16 mouse cellular contexts compared by ENCODE assay signal in the genomic region with DNA sequence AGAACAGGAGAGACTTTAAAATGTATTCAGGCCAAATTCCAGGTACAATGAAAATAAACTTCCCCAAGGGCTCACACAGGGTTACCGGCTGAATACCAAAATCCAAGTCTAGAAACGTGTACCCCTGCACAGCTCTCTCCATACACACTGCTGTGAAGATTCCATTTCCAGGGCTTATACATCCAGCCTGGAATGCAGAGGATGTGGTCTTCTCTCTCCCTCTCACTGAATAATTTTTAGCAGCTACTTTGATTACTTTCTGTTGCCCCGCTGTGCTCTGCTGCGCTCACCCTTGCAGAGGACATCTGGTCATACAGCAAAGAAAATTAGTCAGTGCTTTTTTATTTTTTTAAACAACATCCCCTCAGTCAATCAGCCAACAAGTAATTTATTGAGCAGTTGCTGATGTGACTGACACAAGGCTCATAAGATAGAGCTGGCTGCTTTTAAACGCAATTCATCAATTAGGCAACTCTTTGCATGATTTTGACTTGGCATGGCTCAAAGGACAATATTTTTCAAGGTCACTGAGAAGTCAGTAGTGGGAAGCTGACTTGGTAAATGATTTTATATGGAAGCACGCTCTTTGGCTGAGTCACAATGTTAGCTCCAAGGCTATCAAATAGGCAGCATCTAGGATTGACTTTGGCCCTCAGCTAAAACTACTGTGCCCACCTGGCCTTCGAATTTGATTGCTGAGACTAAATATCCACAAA.
"Had no signal": no experiment of that assay in that cellular context is flagged by ENCODE, and none has a peak within 500 bp of the region (broad histone marks: within the 10 kb centered on the region; RNA-seq: fewer than 3 reads in every experiment).

No protein-coding gene starts in this region.

- H3K4me1 ChIP-seq: limb, embryonic 13.5 days; midbrain, embryonic 10.5 days; neural tube, embryonic 15.5 days had no signal

- H3K9me3 ChIP-seq: limb, embryonic 13.5 days; midbrain, embryonic 10.5 days; neural tube, embryonic 15.5 days had no signal

- DNase-seq: kidney, postnatal 10 days; kidney, postnatal 4 days; left cerebral cortex, postnatal 4 days; lung, adult 18-20 months; lung, postnatal 10 days; lung, postnatal 4 days; right cerebral cortex, adult 18-20 months; right cerebral cortex, postnatal 25 days; thymus, adult 18-20 months; thymus, postnatal 14 days had no signal

- H3K27me3 ChIP-seq: limb, embryonic 13.5 days; neural tube, embryonic 15.5 days had no signal

- H3K4me2 ChIP-seq: limb, embryonic 13.5 days; neural tube, embryonic 15.5 days had no signal

- H3K36me3 ChIP-seq: limb, embryonic 13.5 days; midbrain, embryonic 10.5 days; neural tube, embryonic 15.5 days had no signal

- H3K4me3 ChIP-seq: layer of hippocampus, adult 2 months; limb, embryonic 13.5 days; midbrain, embryonic 10.5 days; myocyte; neural tube, embryonic 15.5 days had no signal

- H3K9ac ChIP-seq: limb, embryonic 13.5 days; liver, embryonic 14.5 days; neural tube, embryonic 15.5 days had no signal

- H3K27ac ChIP-seq: layer of hippocampus, adult 2 months; limb, embryonic 13.5 days; liver, embryonic 14.5 days; midbrain, embryonic 10.5 days; neural tube, embryonic 15.5 days had no signal
